Mouse (Mus musculus) kidney, adult 18-20 months (tissue): ENCODE results near the gene 4930519G04Rik.
"Not testable (repeated sequence)": the region's sequence is repeated elsewhere in the genome, so short reads cannot be mapped to it uniquely, and the experiment has no call there.

Experiments used
- DNase-seq: peaks from one replicate; pipeline ENCODE4 v3.0.0; 2021

Gene 4930519G04Rik

DNA sequence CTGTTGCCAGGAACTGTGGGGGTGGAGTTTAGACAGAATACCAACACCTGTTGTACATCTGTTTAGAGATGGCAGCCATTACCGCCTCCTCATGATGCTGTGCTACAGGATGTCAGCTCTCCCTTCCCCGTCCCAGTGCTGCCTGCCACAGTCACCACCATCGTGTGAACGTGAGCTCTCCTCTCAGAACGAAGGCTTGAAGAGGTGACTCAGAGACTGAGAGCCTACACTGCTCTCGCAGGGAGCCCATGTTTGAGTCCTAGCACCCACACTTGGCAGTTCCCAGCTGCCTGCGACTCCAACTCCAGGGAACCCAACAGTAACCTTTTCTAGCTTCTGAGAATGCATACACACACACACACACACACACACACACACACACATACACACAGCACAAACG, 61.4 kb downstream of the 4930519G04Rik start:
- DNase-seq = no peak

DNA sequence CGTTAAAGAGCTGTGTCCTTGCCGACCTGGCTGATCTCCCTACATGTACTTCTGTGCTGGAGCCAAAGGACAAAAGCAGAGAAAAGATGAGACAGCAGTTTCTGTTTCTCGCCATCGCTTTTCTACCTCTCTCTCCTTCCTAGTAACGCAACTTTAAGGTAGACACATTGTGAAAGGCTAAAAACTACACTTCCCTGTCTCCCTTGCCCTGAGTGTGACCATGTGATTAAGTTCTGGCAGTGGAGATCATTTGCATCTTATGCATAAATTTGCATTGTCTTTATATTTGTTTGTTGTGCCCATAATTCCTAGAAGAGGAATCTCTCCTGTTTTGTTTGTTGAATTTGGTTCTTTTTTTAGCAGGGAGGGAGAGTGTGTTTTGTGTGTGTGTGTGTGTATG, 62.4 kb downstream of the 4930519G04Rik start:
- DNase-seq = no peak

DNA sequence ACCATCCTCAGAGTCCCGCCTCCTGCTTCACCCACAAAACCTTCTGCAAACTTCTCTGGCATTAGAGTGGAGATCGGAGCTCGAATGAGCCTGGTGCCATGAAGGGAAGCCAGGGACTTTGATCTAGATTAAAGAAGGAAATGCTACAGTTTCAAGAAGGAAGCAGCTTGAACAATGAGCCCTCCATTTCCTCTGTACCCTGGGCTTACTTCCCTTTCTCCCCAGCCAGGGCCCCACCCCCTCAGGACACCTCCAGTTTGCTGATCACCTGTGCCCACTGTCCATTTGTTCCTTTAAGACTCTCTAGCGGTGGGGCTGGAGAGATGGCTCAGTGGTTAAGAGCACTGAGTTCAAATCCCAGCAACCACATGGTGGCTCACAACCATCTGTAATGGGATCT, 63.3 kb downstream of the 4930519G04Rik start:
- DNase-seq = no peak

DNA sequence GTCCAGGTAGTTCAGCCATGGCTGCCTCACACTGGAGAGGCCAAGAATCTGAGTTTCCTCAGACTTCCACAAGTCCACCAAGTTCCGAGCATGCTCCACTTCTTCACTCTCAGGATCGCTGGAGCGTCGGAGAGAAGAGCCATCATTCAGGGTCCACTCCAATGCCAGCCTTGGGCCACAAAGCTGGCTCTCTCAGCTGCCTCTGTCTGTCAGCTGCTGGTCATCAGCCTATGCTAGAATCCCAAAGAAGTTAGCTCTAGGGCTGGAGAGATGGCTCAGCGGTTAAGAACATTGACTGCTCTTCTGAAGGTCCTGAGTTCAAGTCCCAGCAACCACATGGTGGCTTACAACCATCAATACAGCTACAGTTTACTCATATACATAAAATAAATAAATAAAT, 63.9 kb downstream of the 4930519G04Rik start:
- DNase-seq = not testable (repeated sequence)

DNA sequence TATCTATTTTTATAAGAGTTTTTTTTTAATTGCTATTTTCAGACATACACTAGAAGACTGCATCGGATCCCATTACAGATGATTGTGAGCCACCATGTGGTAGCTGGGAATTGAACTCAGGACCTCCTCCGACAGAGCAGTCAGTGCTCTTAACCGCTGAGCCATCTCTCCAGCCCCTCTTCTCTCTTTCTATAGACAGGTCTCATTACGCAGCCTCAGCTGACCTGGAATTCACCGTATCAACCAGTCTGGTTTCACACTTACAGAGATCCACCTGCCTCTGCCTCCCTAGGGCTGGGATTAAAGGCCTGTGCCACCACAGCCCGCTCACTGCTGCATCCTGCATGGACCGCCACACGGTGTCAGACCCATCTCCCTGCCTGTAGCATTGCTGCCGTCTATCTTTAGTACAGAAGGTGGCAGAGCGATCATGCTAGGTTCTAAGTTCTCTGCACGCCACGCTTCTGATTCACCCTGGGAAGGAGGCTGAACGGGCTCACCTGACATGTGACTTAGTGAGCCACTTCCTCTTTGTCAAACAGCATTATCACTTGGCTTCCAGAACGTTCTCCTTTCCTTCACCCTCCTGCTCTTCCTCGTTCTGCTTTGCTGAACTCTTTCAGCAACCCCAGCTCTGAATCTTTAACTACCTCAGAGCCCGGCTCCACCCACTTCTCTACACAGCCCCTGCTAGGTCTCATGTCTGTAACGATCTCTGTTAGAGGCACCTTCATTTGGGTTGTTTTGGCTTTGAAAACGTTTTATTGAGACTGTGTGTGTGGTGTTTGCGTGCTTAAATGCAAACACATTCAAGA, 68.3 kb downstream of the 4930519G04Rik start:
- DNase-seq = peak; percentile 42

DNA sequence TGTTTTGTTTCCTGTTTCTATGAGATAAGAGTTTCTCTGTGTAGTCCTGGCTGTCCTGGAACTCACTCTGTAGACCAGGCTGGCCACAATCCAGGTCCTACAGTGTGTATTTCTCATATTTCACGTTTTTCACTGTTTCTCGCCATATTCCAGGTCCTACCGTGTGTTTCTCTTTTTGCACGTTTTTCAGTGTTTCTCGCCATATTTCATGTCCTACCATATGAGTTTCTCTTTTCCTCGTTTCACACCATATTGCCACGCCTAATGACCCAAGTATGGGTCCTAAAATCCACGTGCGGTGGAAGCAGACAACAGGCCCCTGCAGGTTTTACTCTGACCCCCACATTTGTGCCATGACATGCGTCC, 68.9 kb downstream of the 4930519G04Rik start:
- DNase-seq = no peak

DNA sequence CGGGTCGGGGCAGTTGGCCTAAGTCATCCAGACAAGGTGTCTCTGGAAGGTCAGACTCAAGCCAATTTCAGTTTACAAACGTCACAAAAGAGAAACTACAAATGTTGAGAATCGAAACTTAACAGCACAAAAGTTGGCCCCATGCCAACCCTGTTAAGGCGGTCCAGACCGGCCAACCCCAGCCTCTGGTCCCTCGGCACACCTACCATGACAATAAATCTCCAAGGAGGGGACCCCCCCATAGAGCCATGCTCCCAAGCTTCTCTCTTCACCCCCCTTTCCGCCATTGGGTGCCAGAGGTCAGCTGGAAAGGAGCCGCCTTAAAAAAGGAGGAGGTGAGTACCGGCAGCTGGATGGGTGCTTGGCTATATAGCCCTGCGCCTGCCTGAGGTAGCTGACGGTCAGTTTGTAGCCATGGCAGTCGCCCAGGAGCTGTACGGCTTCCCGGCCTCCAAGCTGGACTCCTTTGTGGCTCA, 69.6 kb downstream of the 4930519G04Rik start, which contains the start of gene Oasl1:
TSS of gene Oasl1 (plus strand) at position 243 of the 476 bp plus-strand sequence.
- peak; percentile 82 for DNase-seq

DNA sequence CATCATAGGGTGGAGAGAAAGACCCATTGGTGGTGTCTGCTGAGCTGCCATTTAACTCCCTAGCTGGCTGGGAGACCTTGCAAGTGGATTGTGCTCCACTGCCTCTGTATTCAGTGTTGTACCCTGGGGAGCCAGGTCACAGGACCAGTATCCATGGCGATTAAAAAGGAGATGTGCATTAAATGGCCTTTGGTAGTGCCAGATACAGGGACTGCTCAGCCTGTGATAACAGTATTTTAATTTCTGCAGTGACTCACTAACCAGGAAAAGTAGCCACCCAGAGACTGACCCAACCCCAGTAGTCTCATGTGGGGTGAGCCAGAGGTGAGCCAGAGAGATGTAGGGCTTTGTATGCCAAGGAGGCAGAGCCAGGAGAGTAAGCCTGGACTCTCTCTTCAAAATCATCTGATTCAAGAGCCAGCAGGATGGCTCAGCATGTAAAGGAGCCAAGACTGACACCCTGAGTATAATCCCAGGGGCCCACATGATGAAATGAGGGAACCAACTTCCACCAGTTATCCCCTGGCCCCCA, 72.8 kb downstream of the 4930519G04Rik start:
- DNase-seq = no peak

DNA sequence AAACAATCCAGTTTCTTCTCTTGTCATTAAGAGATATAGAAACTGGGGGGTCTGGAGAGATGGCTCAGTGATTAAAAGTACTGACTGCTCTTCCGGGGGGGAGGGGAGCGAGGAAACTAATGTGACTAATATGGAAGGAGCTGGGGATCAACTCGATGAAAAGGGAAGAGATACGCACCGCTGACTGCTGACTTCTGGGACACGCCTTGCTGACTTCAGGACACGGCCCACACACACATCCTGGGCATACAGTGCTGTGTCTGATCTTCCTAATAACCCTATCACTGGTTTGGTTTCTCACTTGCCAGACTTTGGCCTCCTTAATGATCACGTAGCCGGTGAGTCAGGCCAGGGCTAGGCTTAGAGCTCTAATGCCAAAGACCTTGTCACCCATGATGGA, 73.3 kb downstream of the 4930519G04Rik start:
- no peak for DNase-seq

DNA sequence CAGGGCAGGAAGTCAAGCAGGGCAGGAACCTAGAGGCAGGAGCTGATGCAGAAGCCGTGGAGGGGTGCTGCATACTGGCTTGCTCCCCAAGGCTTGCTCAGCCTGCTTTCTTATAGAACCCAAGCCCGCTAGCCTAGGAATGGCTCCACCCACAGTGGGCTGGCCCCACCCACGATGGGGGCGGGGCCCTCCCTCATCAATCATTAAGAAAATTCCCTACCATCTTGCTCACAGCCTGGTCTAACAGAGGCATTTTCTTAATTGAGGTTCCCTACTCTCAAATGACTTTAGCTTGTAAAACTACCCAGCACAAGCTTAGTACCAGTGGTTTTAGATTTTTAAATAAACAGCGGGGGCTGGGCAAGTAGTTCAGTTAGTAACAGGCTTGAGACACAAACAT, 78.2 kb downstream of the 4930519G04Rik start:
- DNase-seq = no peak

DNA sequence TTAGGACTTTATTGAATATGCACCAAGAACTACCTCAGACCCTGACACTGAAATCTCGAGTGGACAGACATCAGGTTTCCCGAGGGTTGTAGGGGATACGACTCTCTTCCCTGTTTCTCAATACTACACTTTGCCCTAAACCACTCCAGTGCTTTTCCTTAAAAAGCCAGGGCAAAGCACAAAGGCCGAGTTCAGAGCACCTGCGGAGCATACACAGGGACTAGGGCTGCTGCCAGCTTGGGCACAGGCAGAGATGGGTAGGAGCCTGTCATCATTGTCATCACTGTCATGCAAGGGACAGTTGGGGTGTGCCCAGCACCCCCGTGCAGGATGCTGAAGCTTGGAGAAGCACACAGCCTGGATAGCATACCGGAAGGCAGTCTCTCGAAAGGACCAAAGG, 79.7 kb downstream of the 4930519G04Rik start:
- DNase-seq = peak; percentile 36
